Mouse (Mus musculus) WW6 (cell line): ENCODE results near the gene Tmem184a.

Source experiments
- DNase-seq: peaks from one replicate; pipeline ENCODE4 v3.0.0-alpha.2; 2013; ENCODE audit warnings: low read depth, low spot score

The Tmem184a gene

DNA sequence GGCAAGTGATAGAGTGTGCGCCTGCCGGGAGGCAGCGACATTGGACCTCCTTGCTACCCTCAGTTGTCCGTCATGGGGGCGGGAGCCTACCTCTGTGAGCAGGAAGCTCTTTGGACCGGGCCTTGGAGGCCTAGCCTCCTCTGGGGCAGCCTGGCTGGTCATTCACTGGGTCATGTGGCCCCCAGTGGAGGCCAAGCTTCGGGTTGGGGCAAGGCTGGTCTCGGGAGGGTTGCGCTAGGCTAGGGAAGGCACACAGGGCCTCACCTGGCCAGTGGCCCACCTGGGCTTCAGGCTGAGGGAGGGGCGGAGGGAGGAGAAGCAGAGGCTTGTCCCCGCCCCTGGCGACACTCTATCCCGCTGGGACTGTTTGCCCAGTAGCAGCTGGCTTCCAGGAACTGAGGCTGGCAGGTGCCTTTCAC, 5.7 kb downstream of the Tmem184a start:
- DNase-seq = no peak

DNA sequence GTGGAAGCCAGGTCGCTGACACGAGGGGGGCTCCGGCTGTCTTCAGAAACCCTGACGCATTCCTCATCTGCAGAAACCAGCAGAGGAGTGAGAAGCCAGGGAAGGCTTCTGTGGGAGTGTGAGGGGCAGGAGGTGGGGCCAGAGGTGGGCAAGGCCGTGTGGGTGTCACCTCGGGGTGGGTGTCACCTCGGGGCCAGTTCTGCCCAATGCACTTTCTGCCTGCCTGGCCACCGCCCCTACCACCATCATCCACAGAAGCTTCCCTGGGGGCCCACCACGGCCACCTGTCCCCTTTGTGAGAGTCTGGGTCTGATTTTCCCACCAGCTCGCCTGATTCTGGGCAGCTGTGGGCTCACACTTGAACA, 6.6 kb downstream of the Tmem184a start:
- no peak for DNase-seq

DNA sequence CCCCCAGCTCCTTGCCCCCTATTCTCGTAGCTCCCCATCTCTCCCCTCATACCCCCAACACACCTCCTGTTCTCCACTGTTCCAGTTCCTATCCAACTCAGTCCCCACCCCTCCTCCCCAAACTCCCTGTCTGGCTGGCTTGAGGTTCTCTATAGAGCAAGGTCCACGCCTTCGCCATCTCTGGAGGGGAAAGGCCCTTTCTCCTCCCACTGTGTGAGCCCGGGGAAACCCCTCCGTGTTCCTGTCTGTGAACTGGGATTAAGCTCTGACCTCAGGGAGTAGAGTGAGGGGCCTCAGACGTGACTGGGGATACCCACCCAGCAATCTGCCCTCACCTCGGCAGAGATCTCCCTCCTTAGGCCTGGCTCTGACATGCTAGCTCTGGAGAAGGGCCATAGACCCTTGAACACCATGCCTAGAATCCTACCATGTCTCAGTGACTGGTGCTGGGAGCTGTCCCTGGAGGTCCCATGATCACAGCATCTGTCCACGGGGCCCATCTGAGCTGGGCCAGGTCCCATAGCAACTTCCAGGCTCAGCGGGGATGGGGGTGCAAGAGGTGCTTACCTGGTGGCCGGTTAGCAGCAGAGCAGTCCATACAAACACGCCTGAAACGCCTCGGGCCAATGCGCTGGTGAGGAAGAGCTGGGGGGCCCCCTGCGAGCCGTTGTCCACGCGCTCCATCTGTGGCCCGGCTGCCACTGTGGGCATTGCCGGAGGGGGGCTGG, 7.2 kb downstream of the Tmem184a start:
- no peak for DNase-seq

DNA sequence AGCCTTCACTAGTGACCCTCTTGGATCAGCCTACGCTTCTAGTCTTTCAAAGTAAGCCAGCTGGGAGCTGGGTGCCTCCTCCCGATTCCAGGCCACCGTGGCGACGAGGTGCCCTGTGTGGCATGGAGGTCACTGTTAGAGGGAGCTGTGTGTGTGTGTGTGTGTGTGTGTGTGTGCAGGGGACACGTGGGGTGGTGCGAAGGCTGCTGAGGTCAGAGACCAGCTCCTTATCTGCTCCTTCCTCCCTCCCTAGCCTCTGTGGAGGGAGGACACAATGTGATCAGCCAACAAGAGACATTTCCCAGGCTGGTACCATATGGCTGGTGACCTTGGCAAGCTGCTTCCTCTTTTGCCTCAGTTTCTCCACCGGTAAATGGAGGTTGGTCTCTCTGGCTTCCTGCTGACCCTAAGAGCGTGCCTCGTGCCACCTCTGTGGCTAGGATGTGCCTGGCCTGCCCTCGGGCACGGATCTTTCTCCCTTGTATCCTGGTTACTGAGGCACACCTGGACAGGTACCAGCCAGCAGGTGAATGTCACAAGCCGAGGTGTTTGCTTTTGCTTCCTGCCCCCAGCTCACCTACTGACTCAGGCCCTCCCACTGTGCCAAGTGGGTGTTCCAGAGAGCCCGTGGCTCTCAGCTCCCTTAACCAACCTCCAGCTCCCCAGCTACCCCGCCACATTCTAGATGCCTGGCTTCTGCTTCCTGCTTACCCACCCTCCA, 7.9 kb downstream of the Tmem184a start:
- no peak for DNase-seq

DNA sequence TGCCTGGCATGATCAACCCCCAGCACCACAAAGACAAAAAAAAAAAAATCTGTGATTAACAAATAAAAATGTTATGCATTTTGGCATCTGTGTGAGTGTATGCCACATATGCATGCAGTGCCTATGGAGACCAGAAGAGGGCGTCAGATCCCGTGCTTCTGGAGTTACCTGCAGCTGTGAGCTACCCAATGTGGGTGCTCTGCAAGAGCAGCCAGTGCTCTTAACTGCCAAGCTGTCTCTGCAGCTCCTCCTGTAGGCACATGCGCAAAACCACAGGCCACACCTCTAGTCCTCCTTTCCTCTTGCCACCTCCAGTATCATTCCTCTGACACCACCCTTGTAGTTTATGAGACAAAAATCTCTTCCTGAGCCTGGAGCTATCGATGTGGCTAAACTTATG, 10.3 kb downstream of the Tmem184a start:
- no peak for DNase-seq

DNA sequence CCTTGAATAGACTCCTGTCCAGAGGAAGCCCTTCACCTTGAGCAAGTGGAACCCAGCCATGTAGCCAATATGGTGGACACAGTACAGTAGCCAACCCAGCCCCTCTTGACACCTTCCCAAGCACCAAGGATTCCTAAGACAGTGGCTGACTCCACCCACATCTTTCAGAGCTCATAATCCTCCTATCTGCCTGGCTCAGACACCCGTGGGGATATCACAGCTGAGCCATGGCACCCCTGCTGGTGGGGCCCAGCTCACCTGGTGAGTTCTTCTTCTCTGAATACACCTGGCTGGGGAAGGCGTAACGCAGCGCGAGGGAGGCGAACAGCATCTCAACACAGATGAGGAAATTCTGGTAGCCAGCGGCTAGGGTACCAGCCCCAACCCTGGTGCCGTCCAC, 13.8 kb downstream of the Tmem184a start:
- DNase-seq = no peak

DNA sequence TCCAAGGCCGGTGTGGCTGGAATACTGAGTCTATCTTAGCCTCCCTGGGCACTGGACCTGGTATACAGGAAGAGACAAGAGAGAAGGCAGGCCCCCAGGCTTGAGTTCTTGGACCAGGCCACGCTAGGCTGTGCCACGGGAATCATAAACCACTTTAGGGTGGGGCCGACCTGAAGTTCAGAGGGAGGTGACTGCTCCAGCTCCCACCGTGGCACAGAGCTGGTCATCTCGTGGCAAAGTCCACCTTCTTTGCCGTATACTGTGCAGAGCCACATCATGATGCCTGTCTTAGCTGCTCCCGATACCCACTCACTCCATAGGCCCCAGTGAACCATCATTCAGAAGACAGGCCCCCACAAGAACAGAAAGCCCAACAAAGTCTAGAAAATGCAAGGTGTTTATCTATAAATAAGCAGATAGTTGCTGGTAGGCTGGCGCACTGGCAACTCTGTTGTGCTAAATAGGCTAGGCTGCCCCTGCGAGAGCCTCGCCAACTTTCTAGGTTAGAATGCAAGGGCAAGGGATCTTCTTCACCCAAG, 15.1 kb downstream of the Tmem184a start:
- no peak for DNase-seq

DNA sequence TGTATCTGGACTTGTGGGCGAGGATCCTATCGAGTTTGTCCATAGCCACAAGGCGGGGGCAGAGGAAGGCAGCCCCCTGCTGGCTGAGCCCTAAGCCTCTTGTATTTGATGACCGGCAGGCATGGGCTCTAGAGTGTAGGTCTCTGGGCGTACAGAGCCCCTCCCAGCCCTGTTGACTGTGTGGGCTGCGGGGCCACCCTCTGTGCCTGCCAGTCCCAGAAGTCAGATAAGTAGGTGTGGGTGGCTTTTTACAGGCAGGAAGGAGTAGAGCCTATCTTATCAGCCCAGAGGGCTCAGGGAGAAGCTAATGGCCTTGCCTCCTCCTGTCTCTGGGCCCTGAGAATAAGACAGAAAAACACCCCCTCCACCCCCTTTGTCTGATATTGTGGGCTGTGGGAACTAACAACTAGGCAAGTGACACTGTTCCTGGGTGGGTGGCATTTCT, 15.6 kb downstream of the Tmem184a start:
- DNase-seq = no peak

DNA sequence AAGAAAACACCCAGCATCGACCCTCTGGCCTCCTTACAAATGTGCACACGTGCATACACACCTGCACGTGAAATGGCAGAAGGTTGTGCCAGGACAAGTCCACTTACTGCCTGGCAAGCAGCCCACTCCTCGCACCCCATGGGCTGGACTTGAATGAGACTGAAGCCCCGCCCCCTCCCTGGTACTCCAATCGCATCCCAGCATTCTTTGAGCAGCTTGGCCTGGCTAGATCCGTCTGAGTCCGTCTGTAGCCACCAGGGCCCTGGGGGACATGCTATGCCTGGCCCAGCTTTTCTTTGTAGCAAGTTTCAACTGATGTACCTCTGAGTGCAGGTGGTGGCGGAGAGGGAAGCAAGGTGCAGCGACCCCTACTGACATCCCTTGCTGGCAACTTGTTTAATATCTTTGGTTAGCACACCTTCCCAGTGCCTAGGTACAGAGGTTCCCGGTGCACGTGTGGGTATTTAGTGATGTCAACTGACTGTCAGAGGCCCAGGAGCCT, 16.1 kb downstream of the Tmem184a start:
- no peak for DNase-seq

DNA sequence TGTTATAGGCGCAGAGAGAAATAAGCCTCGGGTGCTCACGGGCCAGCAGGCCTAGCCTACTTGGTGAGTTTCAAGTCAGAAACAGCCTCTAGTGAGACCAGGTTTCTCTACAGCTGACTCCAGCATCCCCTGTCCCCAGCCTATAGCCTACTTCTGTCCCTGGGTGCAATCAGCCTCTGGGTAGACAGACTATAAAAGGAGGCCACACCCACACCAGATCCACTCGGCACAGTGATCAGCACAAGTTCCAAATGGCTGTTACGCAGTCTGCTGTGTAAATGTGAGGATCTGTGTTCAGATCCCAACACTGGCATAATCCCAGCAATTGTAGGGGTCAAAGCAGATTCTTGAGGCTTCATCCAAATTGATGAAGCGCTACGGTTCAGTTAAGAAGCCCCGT, 16.6 kb downstream of the Tmem184a start:
- no peak for DNase-seq

DNA sequence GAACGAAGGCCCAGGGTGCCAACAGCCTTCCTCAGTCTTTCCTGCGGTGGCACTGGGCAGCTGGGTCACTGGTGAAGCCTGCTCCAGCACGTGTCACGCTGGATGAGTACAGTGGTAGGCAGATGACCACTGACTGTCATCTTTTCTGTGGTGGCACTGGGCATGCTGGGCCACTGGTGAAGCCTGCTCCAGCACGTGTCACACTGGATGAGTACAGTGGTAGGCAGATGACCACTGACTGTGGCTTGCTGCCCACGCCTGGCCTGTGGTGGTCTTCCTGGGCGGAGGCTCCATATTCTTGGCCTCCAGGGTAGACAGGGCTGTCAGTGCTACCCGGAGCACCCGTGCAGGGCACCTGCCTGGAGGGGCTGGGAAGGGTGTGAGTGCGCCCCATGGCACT, 17.8 kb downstream of the Tmem184a start:
- no peak for DNase-seq

DNA sequence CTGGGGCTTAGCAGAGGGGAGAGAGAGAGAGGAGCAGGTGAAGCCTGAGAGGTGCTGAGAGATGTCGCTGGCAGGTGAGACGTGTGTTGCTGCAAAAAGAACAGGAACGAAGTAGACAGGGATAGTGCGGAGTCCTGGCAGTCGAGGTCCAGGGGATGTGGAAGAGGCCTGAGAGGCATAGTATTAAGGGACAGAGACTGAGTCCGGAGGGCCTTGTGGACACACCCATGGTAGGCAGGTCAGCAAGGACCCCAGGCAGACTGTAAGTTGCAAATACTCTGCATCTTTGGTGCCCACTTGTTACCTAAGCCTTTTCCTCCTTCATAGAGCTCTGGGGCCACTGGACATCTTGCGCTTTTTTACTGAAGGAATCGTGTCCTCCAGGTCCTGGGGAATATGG, 18.5 kb downstream of the Tmem184a start:
- no peak for DNase-seq

DNA sequence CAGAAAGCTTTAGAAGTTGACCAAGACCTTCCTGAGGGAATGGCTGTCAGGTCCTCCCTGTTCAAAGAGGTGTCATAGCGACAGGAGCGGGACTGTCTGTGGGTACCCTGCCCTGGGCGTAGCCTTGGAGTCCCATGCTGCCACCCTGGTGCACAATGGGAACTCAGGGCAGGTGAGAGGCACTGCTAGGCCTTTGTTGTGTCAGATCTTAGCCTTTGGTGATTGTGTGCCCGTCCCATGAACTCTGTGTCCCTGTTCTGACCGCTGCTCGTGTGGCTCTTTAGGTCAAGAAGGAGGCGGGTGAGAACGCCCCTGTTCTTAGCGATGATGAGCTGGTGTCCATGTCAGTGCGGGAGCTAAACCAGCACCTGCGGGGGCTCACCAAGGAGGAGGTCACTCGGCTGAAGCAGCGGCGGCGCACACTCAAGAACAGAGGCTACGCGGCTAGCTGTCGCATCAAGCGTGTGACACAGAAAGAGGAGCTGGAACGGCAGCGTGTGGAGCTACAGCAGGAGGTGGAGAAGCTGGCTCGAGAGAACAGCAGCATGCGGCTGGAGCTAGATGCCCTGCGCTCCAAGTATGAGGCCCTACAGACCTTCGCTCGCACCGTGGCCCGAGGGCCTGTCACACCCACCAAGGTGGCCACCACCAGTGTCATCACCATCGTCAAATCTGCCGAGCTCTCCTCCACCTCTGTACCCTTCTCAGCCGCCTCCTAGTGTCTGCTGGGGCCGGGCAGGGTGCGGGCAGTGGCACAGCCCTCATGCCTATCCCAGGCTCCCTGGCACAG, 19.7 kb downstream of the Tmem184a start:
- no peak for DNase-seq

DNA sequence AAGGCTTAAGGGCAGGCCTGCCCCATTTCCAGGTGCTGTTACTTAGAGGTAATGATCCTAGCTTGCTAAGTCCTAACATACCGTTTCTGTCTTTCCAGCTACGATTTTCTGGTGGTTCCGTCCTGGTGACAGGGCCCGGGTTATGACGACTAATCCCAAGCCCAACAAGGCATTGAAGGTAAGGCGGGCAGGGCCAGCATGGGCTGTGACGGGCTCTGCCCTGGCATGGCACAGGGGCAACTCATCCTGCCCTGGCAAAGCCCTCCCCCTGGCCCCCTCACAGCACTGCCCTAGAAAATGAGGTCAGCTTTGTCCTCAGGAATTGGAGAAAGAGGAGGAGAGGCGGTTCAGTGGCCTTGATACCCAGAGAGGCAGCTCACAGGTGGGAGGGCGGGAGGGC, 20.7 kb downstream of the Tmem184a start:
- DNase-seq = no peak

DNA sequence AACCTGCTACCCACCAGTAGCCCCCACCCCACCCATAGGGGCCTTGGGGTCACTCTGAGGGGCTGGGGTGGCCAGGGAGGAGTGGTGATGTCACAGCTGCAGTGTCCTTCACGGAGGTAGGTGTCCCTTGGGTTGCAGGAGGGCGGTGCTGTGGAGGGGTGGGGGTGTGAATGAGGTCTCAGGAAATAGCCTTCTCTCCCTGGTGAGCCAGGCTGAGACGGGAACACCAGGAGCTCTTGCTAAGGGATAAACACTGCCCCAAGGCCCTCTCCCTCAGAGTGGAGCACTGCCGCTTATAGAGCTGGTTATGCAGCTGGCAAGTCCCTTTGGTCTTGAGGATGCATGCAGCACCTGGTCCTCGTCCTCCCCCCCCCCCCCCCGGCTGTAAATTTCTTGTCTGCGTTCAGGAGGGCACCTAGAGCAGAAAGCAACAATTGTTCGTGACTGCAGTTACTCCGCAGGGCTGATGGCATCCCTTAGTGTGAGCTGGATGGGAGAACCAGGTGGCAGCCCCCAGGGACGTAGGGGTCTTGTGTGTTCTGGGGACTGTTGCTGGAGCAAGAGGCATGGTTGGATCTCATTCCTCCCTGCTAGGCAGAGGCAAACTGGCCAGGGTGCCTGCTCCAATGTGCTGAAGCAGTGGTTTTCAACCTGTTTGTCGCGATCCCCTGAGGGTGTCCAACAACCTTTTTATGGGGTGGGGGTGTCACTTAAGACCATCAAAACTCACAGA, 21.4 kb downstream of the Tmem184a start:
- no peak for DNase-seq

DNA sequence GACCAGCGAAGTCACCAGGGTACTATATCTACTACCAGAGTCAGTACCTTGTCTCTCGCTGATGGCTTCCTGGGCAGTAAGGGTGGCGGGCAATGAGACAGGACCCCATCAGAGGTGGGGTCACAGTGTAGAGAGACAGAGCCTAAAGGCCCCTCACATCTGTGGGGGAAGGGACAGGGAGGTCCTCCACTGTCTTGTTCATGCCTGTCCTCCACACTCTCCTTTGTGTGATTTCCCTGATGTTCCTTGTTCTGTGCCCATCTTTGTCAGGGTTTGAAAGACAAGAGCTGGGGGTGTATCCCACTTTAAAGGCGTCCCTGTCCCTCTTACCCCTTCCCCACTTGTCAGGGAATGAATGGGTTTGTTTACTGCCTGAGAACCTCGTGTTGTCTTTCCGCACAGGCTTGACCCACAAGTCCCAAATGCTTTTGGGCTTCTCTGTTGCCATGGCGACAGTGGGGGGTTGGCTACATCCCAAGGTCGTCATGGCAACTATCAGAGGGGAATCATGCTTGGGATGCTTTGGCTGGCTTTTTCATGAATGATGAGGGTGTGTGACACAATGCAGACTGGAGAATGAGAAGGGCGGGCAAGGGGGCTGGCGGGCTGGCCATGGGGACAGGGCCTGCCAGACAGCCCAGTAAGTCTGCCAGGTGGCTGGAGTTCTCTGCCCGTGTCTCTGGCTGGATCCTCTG, 22.1 kb downstream of the Tmem184a start:
- DNase-seq = no peak

DNA sequence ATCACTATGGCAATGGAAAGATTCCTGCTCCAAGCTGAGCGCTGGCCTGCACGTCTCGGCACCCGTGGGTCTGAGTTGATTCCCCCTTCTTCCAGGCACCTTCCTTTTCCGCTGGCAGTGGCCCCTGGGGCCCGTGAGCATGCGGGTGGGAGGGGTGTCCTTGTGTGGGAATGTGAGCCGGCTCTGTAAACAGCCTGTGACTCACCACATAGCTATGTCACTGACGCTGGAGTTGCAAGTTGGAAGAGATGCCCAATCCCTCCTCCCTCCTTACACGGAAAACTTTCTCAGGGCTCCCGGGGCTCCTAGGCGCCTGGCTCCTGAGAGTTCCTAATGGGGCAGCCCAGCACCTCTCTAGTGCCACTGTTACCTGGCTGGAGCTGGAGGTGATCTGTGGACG, 22.8 kb downstream of the Tmem184a start:
- DNase-seq = no peak

DNA sequence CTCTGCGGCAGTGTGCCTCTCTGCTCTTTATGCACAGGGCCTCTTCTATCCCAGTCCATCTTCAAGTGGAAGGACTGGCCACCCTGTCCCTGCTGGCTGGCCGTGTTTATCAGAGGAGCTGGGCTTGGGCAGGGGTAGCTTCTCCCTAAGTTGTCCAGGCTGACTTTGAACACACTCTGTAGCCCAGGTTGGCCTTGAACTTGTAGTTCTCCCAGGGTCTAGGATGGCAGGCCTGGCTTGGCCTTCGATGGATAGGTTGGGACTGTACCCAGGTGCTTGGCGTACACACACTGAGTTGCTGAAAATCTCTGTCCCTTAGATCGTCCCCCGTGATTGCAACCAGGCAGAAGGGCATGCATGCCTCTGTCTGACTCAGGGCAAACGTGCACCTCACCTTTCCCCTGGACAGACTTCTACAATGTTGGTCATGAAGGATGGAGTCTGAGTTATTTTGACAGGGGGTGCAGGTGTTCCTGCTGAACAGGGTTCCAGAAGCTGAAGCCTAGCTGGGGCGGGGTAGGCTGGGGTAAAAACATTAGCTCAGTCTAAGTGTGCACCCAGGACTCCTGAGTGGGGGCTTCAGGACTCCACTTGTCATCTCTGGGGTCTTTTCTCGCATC, 23.6 kb downstream of the Tmem184a start:
- no peak for DNase-seq

DNA sequence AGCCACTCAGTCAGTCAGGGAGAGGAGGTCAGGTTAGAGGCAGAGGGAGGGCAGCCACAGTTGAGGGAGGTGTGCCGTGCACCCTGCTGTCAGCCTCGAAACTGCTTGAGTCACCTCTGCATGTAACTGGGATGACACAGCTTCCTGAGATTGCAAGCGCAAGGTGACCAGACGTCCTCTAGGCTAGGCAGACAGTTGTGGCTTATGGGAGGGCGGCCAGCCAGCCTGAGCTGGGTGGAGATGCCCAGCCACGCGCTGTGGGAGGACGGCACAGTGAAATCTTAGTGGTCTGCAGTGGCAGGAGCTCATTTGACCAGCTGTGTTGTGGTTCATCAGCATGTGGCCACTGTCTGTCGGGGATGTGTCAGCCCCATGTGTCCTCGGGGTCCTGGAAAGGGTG, 24.8 kb downstream of the Tmem184a start:
- DNase-seq = no peak

DNA sequence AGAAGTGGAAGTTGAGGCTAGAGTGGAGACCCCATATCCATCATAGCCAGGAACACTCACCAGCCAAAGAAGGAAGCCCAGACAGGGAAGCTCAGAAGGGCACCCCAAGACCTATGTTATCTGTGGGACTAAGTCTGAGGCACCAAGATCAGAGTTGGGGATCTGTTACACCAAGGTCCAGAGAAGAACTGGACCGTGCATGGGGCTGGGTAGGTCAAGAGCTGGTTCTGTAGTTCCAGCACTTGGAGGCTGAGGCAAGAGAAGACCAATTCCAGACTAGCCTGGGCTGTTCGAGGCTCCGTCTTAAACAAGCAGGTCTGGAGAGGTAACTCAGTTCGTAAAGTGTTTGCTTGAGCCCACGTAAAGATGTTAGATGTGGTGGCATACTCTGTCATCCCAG, 25.6 kb downstream of the Tmem184a start:
- DNase-seq = no peak
